Mouse (Mus musculus) liver, embryonic 11.5 days (tissue): ENCODE data around the gene Gpr88. TPM values are rescaled to one million over a fixed set of nuclear protein-coding genes. Genes with fewer than 3 reads are reported as not detected.

Experiments used
- ATAC-seq: fragments of 200-750 bp; cut with Nextera tagmentation; replicated peaks from 2 replicates; pipeline ENCODE4 v1.8.0; 2017; ENCODE audit warnings: moderate number of reproducible peaks, mild to moderate bottlenecking, moderate TSS enrichment, moderate library complexity; ENCODE audit not compliant: low FRiP score
- DNase-seq: peaks from one replicate; pipeline ENCODE4 v3.0.0-alpha.2; 2017; ENCODE audit warnings: low spot score
- H3K27ac ChIP-seq: fragments of 300-500 bp; sonication (generic); 2 replicates; pipeline ENCODE4 v1.5.1; 2014; ENCODE audit warnings: mild to moderate bottlenecking, low read depth, low read length, control low read depth
- H3K27me3 ChIP-seq: fragments of 300-500 bp; sonication (generic); replicated peaks from 2 replicates; pipeline ENCODE4 v1.6.1; 2014; ENCODE audit warnings: low read length, mixed read lengths; ENCODE audit not compliant: control insufficient read depth, insufficient read depth
- H3K36me3 ChIP-seq: fragments of 300-500 bp; sonication (generic); 2 replicates; pipeline ENCODE4 v1.6.1; 2014; ENCODE audit warnings: mild to moderate bottlenecking, low read length, moderate library complexity, mixed read lengths; ENCODE audit not compliant: control insufficient read depth, insufficient read depth
- H3K4me1 ChIP-seq: fragments of 300-500 bp; sonication (generic); replicated peaks from 2 replicates; pipeline ENCODE4 v1.6.1; 2014; ENCODE audit warnings: low read length, mixed read lengths; ENCODE audit not compliant: control insufficient read depth, insufficient read depth
- H3K4me2 ChIP-seq: fragments of 300-500 bp; sonication (generic); 2 replicates; pipeline ENCODE4 v1.6.1; 2014; ENCODE audit warnings: mild to moderate bottlenecking, control low read depth, moderate library complexity
- H3K4me3 ChIP-seq: fragments of 300-500 bp; sonication (generic); 2 replicates; pipeline ENCODE4 v1.5.1; 2014; ENCODE audit warnings: low read depth, low read length, control low read depth
- H3K9ac ChIP-seq: fragments of 300-500 bp; sonication (generic); 2 replicates; pipeline ENCODE4 v1.6.1; 2014; ENCODE audit warnings: low read depth, low read length, control low read depth
- H3K9me3 ChIP-seq: fragments of 300-500 bp; sonication (generic); 2 replicates; pipeline ENCODE4 v1.6.1; 2016; ENCODE audit warnings: low read length, inconsistent platforms, mixed read lengths; ENCODE audit not compliant: control insufficient read depth
- WGBS: fragments of 180-500 bp; shearing (Covaris S2); extraction: QIAGEN DNeasy Blood & Tissue Kit; methylation state at CpG from one replicate; pipeline ENCODE4 v1.1.7; 2014; 5-methylcytosine and 5-hydroxymethylcytosine counted together
- polyA plus RNA-seq: library from polyadenylated mRNA; unstranded; fragments of >200 nt; fragmentation: Nextera tagmentation; extraction: Ambion mirVana; gene quantifications from 2 replicates; pipeline ENCODE4 v1.2.1, GENCODE M21; 2014

The Gpr88 gene
- polyA plus RNA-seq, 1 experiment from 2014 or later = 0.34 TPM

- Histone ChIP-seq H3K36me3 (no peaks in the 10 kb centered on the region), H3K4me2 (peak overlapping the region; percentile 85), H3K4me1 (peaks cover 10% of the 10 kb centered on the region; the same call in 1 of the 2 replicates), H3K9me3 (no peaks in the 10 kb centered on the region), H3K4me3 (peak overlapping the region; percentile 51), H3K27ac (no peak overlapping the region), H3K27me3 (peaks cover 51% of the 10 kb centered on the region), H3K9ac (no peak overlapping the region)
- whole genome bisulfite sequencing = 2% methylated on average over 48 of the region's 48 CpGs
- ATAC-seq (peak; percentile 43), DNase-seq (peak; percentile 41)
These were observed 855 bp downstream of the Gpr88 start for GRCm38 (mm10) chr3:116252255-116253040.

- peak overlapping the region; percentile 51 for H3K4me3 ChIP-seq
- H3K9me3 ChIP-seq = no peaks in the 10 kb centered on the region
- no peak overlapping the region for H3K27ac ChIP-seq
- peaks cover 10% of the 10 kb centered on the region; the same call in 1 of the 2 replicates for H3K4me1 ChIP-seq
- H3K9ac ChIP-seq = no peak overlapping the region
- H3K36me3 ChIP-seq = no peaks in the 10 kb centered on the region
- 1% methylated on average over 86 of the region's 86 CpGs for WGBS
- DNase-seq (peak; percentile 53), ATAC-seq (peak; percentile 29; the same call in 1 of the 2 replicates)
- H3K27me3 ChIP-seq = peaks cover 51% of the 10 kb centered on the region
- peak overlapping the region; percentile 85 for H3K4me2 ChIP-seq
These were observed 1.6 kb downstream of the Gpr88 start for GRCm38 (mm10) chr3:116251481-116252254.

- WGBS = 71% methylated on average over 2 of the region's 2 CpGs
- peaks cover 10% of the 10 kb centered on the region; the same call in 1 of the 2 replicates for H3K4me1 ChIP-seq
- no peaks in the 10 kb centered on the region for H3K9me3 ChIP-seq
- H3K9ac ChIP-seq = no peak overlapping the region
- peaks cover 42% of the 10 kb centered on the region for H3K27me3 ChIP-seq
- H3K4me3 ChIP-seq = no peak overlapping the region
- H3K27ac ChIP-seq = no peak overlapping the region
- H3K4me2 ChIP-seq = no peak overlapping the region
- no peaks in the 10 kb centered on the region for H3K36me3 ChIP-seq
- DNase-seq (no peak), ATAC-seq (no peak)
These were observed 4.3 kb downstream of the Gpr88 start for GRCm38 (mm10) chr3:116249026-116249425.

- no peaks in the 10 kb centered on the region for H3K4me1 ChIP-seq
- no peak overlapping the region for H3K4me2 ChIP-seq
- no peak overlapping the region for H3K9ac ChIP-seq
- no peaks in the 10 kb centered on the region for H3K27me3 ChIP-seq
- DNase-seq = no peak
- no peaks in the 10 kb centered on the region for H3K36me3 ChIP-seq
- H3K27ac ChIP-seq = no peak overlapping the region
- H3K4me3 ChIP-seq = no peak overlapping the region
- no peaks in the 10 kb centered on the region for H3K9me3 ChIP-seq
- WGBS = 56% methylated on average over 6 of the region's 6 CpGs
- no peak for ATAC-seq
These were observed 8.8 kb downstream of the Gpr88 start for GRCm38 (mm10) chr3:116244476-116244875.

- Histone ChIP-seq H3K4me2 (no peak overlapping the region), H3K36me3 (no peaks in the 10 kb centered on the region)
- 82% methylated on average over 9 of the region's 9 CpGs for WGBS
These were observed 10.6 kb downstream of the Gpr88 start for GRCm38 (mm10) chr3:116242685-116243084.

GRCm38 (mm10) chr3:116237527-116237926, 15.8 kb downstream of the Gpr88 start:
- Histone ChIP-seq H3K4me1 (no peaks in the 10 kb centered on the region), H3K27ac (no peak overlapping the region), H3K27me3 (no peaks in the 10 kb centered on the region), H3K9me3 (no peaks in the 10 kb centered on the region), H3K4me2 (no peak overlapping the region), H3K9ac (no peak overlapping the region), H3K4me3 (no peak overlapping the region), H3K36me3 (no peaks in the 10 kb centered on the region)
- ATAC-seq (no peak), DNase-seq (no peak)
- 80% methylated on average over 5 of the region's 5 CpGs for WGBS

More at GRCm38 (mm10) chr3:116242685-116243084, 10.6 kb downstream of the Gpr88 start:
- no peak overlapping the region for H3K27ac ChIP-seq
- no peaks in the 10 kb centered on the region for H3K4me1 ChIP-seq
- no peaks in the 10 kb centered on the region for H3K27me3 ChIP-seq
- no peak overlapping the region for H3K4me3 ChIP-seq
- no peaks in the 10 kb centered on the region for H3K9me3 ChIP-seq
- no peak for DNase-seq
- no peak overlapping the region for H3K9ac ChIP-seq
- no peak for ATAC-seq

- DNase-seq (no peak), ATAC-seq (peak; percentile 71)
- H3K9ac ChIP-seq = no peak overlapping the region
These were observed 16.4 kb downstream of the Gpr88 start for GRCm38 (mm10) chr3:116236856-116237255.

GRCm38 (mm10) chr3:116233515-116233914, 19.8 kb downstream of the Gpr88 start:
- Histone ChIP-seq H3K9ac (no peak overlapping the region), H3K4me2 (no peak overlapping the region), H3K27ac (no peak overlapping the region), H3K27me3 (no peaks in the 10 kb centered on the region), H3K9me3 (no peaks in the 10 kb centered on the region), H3K36me3 (no peaks in the 10 kb centered on the region), H3K4me3 (no peak overlapping the region), H3K4me1 (no peaks in the 10 kb centered on the region)
- DNase-seq (no peak), ATAC-seq (no peak)
- WGBS = 69% methylated on average over 3 of the region's 3 CpGs

More at GRCm38 (mm10) chr3:116236856-116237255, 16.4 kb downstream of the Gpr88 start:
- H3K9me3 ChIP-seq = no peaks in the 10 kb centered on the region
- WGBS = 64% methylated on average over 4 of the region's 4 CpGs
- no peaks in the 10 kb centered on the region for H3K4me1 ChIP-seq
- no peaks in the 10 kb centered on the region for H3K36me3 ChIP-seq
- no peak overlapping the region for H3K27ac ChIP-seq
- H3K4me2 ChIP-seq = no peak overlapping the region
- no peaks in the 10 kb centered on the region for H3K27me3 ChIP-seq
- H3K4me3 ChIP-seq = no peak overlapping the region
